Mouse (Mus musculus) kidney, adult 8-10 months (tissue): ENCODE data around the gene Cyfip2.
A peak's percentile ranks its signal among the peaks of the same experiment; 100 is the strongest.
"Not testable (repeated sequence)": the region's sequence is repeated elsewhere in the genome, so short reads cannot be mapped to it uniquely, and the experiment has no call there.

ENCODE experiments used
- DNase-seq, 2 experiments: peaks; one replicate each; pipeline ENCODE4 v3.0.0; 2022

Cyfip2 gene

GRCm38 (mm10) chr11:46225345-46225744 lies 87.3 kb downstream of the Cyfip2 start:
- DNase-seq = no peak

GRCm38 (mm10) chr11:46223575-46223974 lies 89.1 kb downstream of the Cyfip2 start:
- no peak for DNase-seq

GRCm38 (mm10) chr11:46220211-46220610 lies 92.4 kb downstream of the Cyfip2 start:
- DNase-seq = no peak

- no peak for DNase-seq
Measured at GRCm38 (mm10) chr11:46219380-46219779, 93.3 kb downstream of the Cyfip2 start.

GRCm38 (mm10) chr11:46218584-46218983 lies 94.1 kb downstream of the Cyfip2 start:
- no peak for DNase-seq

GRCm38 (mm10) chr11:46217686-46218085 lies 95.0 kb downstream of the Cyfip2 start:
- DNase-seq = no peak

GRCm38 (mm10) chr11:46216669-46217068 lies 96.0 kb downstream of the Cyfip2 start:
- DNase-seq = peak in 1 of 2 experiments; percentile 59

- DNase-seq = peak; percentile 48 to 50
Measured at GRCm38 (mm10) chr11:46215354-46215753, 97.3 kb downstream of the Cyfip2 start.

- no peak for DNase-seq
Measured at GRCm38 (mm10) chr11:46214368-46215230, 98.1 kb downstream of the Cyfip2 start.

- DNase-seq = no peak
Measured at GRCm38 (mm10) chr11:46213844-46214243, 98.8 kb downstream of the Cyfip2 start.

GRCm38 (mm10) chr11:46211858-46212257 lies 100.8 kb downstream of the Cyfip2 start:
- DNase-seq = no peak

GRCm38 (mm10) chr11:46209884-46210283 lies 102.8 kb downstream of the Cyfip2 start:
- peak; percentile 28 to 51 for DNase-seq

- DNase-seq = no peak
Measured at GRCm38 (mm10) chr11:46205639-46206409, 106.8 kb downstream of the Cyfip2 start.

GRCm38 (mm10) chr11:46204841-46205240 lies 107.8 kb downstream of the Cyfip2 start:
- DNase-seq = peak; percentile 34 to 40

GRCm38 (mm10) chr11:46202547-46202887 lies 110.1 kb downstream of the Cyfip2 start:
- DNase-seq = no peak

- DNase-seq = no peak
Measured at GRCm38 (mm10) chr11:46201636-46202546, 110.8 kb downstream of the Cyfip2 start.

GRCm38 (mm10) chr11:46200664-46201063 lies 112.0 kb downstream of the Cyfip2 start:
- DNase-seq = no peak

GRCm38 (mm10) chr11:46194175-46194574 lies 118.5 kb downstream of the Cyfip2 start:
- DNase-seq = peak; percentile 23 to 49

GRCm38 (mm10) chr11:46188283-46188682 lies 124.4 kb downstream of the Cyfip2 start:
- DNase-seq = no peak

GRCm38 (mm10) chr11:46185486-46185885 lies 127.2 kb downstream of the Cyfip2 start:
- no peak for DNase-seq

GRCm38 (mm10) chr11:46184946-46185345 lies 127.7 kb downstream of the Cyfip2 start:
- DNase-seq = no peak

- DNase-seq = not testable (repeated sequence)
Measured at GRCm38 (mm10) chr11:46182031-46182430, 130.6 kb downstream of the Cyfip2 start.
